Mouse (Mus musculus): ENCODE measurements around the gene Kcnk6. TPM values are rescaled to one million over a fixed set of nuclear protein-coding genes. Genes with fewer than 3 reads are reported as not detected.
"Not testable (repeated sequence)": the region's sequence is repeated elsewhere in the genome, so short reads cannot be mapped to it uniquely, and the experiment has no call there.

Gene Kcnk6
- polyA plus RNA-seq, 1 experiment from 2014 or later = 0.43 TPM

DNA sequence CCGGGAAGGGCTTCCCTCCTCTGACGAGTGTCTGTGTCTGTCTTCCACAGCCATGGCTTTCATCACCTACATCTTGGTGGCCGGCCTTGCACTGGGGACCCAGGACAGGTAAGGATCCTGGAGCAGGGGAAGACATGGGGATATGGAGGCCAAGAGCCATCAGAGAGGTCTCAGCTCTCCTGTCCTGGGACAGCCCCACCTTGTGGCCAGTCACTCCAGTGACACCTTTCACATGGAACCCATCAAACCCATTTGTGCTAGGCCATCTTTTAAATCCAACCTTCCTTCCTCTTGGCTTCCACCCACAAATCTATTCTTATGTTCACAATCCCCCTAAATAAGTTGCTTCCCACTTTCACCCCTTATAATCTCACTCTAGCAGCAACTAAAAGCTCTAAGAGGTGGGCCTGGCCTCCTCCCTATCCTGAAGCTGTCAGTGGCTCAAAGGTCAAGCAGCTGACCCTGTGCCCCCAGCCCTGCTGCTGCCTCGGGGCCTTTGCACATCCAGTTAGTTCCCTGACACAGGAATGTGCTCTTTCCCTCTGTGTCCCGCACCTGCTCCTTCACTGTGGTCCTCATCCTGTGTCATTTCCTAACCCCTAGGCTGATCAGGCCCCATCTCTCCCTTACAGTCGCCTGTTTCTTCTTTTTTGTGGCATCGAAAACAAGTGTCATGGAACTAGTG, 12.6 kb upstream of the Kcnk6 start:
- no peak for ATAC-seq (ENCODE audit: low FRiP score)
- Histone ChIP-seq H3K4me2 (no peak overlapping the region), H3K4me3 (no peak overlapping the region), H3K9me3 (no peaks in the 10 kb centered on the region), H3K4me1 (replicated peaks) (peaks cover 11% of the 10 kb centered on the region), H3K9ac (no peak overlapping the region), H3K36me3 (peaks cover 31% of the 10 kb centered on the region), H3K27me3 (peaks cover 32% of the 10 kb centered on the region), H3K27ac (no peak overlapping the region)
- 85% methylated on average over 6 of the region's 7 CpGs for WGBS

DNA sequence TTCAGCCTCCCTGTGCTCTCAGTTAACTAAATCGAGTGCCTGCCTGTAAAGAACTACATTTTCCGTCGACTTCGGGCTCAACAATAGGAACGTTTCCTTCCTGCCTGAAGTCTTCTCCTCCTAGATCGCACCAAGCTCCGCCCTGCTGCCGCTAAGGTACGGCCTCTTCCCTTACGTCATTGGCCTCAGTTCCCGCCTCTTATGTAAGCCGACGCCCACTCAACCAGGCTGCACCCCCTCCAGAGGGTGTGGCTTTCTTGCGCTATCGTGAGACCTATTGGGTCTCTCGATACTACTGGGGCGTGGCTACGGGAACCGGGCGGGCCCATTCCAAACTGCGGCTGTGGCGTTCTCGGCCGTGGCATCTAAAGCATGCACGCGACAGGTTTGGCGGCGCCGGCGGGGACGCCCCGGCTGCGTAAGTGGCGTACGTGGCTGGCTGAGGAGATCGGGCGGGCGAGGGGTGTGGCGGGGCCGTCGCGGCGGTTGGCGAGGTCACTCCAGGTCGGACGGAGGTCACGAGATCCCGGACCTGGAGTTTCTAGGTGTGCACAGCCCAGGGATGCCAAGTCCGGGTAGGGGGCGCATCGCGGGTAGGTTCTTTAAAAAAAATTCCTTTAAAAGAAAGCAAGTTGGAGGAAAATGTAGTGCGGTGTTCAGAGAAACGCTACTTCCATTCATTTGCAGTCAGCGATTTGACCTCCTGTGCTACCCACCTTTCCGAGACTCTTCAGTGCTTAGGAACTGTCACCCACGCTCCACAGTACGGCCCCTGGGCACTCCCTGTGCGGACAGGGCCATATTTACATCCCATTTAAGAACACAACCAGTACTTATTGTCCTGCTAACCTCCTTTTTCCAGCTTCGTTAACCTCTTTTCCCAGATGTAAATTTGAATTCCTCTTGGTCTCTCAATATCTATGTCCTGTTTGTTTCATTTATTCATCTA, 6.0 kb upstream of the Kcnk6 start, which contains the start of gene Yif1b:
TSS of gene Yif1b (plus strand) at position 311 of the 949 bp plus-strand sequence.
- peaks cover 13% of the 10 kb centered on the region for H3K4me1 ChIP-seq (replicated peaks)
- WGBS = under 1% methylated on average over 60 of the region's 60 CpGs
- H3K9ac ChIP-seq = peak within 1 kb of the TSS; percentile 78
- H3K4me2 ChIP-seq = peak within 1 kb of the TSS; percentile 64
- no peaks in the 10 kb centered on the region for H3K9me3 ChIP-seq
- peak within 1 kb of the TSS; percentile 65 for H3K4me3 ChIP-seq
- peak; percentile 98 for ATAC-seq (ENCODE audit: low FRiP score)
- H3K27ac ChIP-seq = peak within 1 kb of the TSS; percentile 88
- peaks cover 14% of the 10 kb centered on the region for H3K27me3 ChIP-seq
- no peaks in the 10 kb centered on the region for H3K36me3 ChIP-seq

DNA sequence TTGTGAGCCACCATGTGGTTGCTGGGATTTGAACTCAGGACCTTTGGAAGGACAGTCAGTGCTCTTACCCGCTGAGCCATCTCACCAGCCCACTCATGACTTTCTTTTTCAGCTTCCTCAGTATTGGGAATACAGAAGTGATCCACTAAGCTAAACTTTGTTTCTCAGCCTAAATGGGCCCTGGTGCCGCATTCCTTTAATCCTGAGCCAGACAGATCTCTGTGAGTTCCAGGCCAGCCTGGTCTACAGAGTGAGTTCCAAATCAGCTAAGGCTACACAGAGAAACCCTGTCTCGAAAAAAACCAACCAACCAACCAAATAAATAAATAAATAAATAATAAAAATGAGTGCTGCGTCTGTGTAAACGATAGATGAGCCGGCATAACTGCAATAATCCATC, 5.3 kb upstream of the Kcnk6 start:
- Histone ChIP-seq H3K27ac (peak overlapping the region; percentile 88), H3K9ac (peak overlapping the region; percentile 78), H3K4me1 (replicated peaks) (peaks cover 13% of the 10 kb centered on the region), H3K4me3 (peak overlapping the region; percentile 65), H3K27me3 (peaks cover 21% of the 10 kb centered on the region), H3K4me2 (peak overlapping the region; percentile 64)
- WGBS = 32% methylated on average over 6 of the region's 6 CpGs
- H3K36me3 ChIP-seq, H3K9me3 ChIP-seq: not testable (repeated sequence)
- peak; percentile 30 for ATAC-seq (ENCODE audit: low FRiP score)

DNA sequence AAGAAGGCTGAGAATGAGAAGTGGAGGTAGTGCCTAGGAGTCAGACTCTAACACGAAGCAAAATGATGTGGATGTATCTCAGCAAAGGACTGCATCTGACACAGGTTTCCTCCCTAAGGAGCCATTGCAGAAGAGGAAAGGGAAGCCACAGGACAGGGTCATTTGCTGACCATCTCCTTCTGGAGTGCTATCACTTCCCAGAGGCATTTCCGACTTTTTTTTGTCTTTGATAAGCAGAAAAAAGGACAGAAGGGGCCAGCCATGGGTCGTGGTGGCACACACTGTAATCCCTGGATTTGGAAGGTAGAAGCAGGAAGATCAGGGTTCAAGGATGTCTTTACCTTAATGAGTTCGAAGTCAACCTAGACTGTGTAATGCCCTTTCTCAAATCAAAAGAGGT, 4.3 kb upstream of the Kcnk6 start:
- H3K27ac ChIP-seq = no peak overlapping the region
- WGBS = 84% methylated on average over 4 of the region's 4 CpGs
- no peaks in the 10 kb centered on the region for H3K9me3 ChIP-seq
- H3K4me3 ChIP-seq = no peak overlapping the region
- H3K4me1 ChIP-seq (replicated peaks) = peaks cover 23% of the 10 kb centered on the region
- H3K4me2 ChIP-seq = no peak overlapping the region
- H3K9ac ChIP-seq = no peak overlapping the region
- H3K36me3 ChIP-seq = no peaks in the 10 kb centered on the region
- peaks cover 31% of the 10 kb centered on the region for H3K27me3 ChIP-seq
- ATAC-seq (ENCODE audit: low FRiP score) = no peak

DNA sequence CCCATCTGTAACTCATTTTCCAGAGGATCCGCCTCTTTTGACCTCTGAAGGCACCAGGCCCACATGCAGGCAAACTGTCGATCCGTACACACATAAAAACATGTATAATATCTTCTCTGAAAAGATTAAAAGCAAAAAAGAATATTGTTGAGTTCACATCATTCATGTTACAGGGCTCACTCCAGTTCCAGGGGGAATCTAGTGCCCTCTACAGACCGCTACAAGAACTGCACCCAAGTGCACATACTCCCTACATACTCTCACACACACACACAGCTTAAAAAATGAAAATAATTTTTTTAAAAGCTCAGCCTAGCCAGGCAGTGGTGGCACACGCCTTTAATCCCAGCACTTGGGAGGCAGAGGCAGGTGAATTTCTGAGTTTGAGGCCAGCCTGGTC, 2.3 kb upstream of the Kcnk6 start:
- WGBS = 82% methylated on average over 5 of the region's 5 CpGs
- H3K4me1 ChIP-seq (replicated peaks) = peaks cover 22% of the 10 kb centered on the region
- peaks cover 50% of the 10 kb centered on the region for H3K27me3 ChIP-seq
- no peak overlapping the region for H3K27ac ChIP-seq
- H3K9me3 ChIP-seq = no peaks in the 10 kb centered on the region
- ATAC-seq (ENCODE audit: low FRiP score) = no peak
- no peak overlapping the region for H3K4me3 ChIP-seq
- H3K9ac ChIP-seq = no peak overlapping the region
- no peak overlapping the region for H3K4me2 ChIP-seq
- H3K36me3 ChIP-seq = no peaks in the 10 kb centered on the region

DNA sequence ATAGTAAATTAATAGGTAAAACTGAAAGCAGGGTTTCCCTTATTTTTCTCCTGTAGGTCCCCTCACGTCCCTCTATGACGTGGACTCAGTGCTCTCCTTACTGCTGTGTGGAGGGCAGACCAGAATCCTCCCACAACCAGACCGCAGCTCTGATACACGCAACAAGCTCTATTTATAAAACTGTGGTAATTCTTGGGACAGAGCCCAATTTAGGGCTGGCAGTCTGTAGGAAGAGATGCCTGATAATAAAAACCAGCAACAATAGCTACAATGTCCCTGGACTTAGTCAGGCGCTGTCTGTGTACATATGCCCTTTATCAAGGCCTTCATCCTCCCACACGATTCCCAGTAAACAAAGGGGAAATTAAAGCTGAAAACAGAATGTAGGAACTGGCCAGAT, 1.4 kb upstream of the Kcnk6 start:
- ATAC-seq (ENCODE audit: low FRiP score) = no peak
- H3K9me3 ChIP-seq = no peaks in the 10 kb centered on the region
- H3K27me3 ChIP-seq = peaks cover 59% of the 10 kb centered on the region
- WGBS = 84% methylated on average over 6 of the region's 6 CpGs
- no peak overlapping the region for H3K9ac ChIP-seq
- peaks cover 13% of the 10 kb centered on the region for H3K4me1 ChIP-seq (replicated peaks)
- no peaks in the 10 kb centered on the region for H3K36me3 ChIP-seq
- H3K27ac ChIP-seq = no peak overlapping the region
- H3K4me3 ChIP-seq = no peak overlapping the region
- no peak overlapping the region for H3K4me2 ChIP-seq

DNA sequence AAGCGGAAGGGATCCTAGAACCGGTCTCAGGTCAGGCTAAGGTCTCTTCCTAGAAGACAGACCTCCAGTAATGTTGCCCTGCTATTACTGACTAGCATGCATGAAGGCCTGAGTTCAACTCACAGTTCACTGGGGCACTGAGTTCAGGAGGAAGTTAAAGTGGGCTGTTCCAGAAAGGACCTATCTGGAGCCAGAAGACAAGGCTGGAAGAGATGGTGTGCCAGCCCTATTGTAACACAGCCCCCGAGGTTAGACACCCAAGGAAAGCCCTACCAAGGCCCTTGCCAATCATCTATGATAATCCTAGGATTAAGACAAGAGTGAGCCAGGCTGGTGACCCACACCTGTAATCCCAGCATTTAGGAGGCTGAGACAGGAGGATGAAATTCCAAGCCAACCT, 798 bp downstream of the Kcnk6 start:
- H3K4me2 ChIP-seq = peak overlapping the region; percentile 89; the same call in 1 of the 2 replicates
- WGBS = 50% methylated on average over 3 of the region's 3 CpGs

DNA sequence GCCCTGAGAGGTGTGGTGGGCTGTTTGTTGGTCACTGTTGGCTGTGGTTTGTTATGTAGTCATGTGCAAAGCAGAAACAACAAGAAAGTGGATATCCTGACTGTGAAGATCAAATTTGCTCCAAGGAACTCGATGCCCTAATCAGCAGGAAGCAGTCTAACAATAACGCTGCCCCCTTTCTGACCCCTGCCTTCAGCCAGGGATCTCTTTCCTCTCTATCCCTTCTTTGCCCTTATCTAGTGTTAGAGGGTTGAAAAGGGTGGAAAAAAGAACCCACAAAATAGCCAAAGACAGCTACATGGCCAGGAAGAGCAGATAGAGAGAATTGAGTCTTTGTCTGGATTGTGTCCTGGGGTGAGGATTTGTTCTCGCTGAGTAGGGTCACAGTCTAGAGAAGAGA, 1.8 kb downstream of the Kcnk6 start:
- H3K36me3 ChIP-seq = no peaks in the 10 kb centered on the region
- no peak overlapping the region for H3K4me2 ChIP-seq
- ATAC-seq (ENCODE audit: low FRiP score) = no peak
- 29% methylated on average over 3 of the region's 3 CpGs for WGBS
- no peaks in the 10 kb centered on the region for H3K9me3 ChIP-seq
- peaks cover 60% of the 10 kb centered on the region for H3K27me3 ChIP-seq
- no peak overlapping the region for H3K9ac ChIP-seq
- no peak overlapping the region for H3K4me3 ChIP-seq
- H3K4me1 ChIP-seq (replicated peaks) = peaks cover 11% of the 10 kb centered on the region
- no peak overlapping the region for H3K27ac ChIP-seq

More for the DNA sequence above, 798 bp downstream of the Kcnk6 start:
- Histone ChIP-seq H3K9me3 (no peaks in the 10 kb centered on the region), H3K9ac (no peak overlapping the region), H3K27me3 (peaks cover 60% of the 10 kb centered on the region), H3K4me3 (peak overlapping the region; percentile 48; the same call in 1 of the 2 replicates), H3K27ac (no peak overlapping the region), H3K36me3 (no peaks in the 10 kb centered on the region), H3K4me1 (replicated peaks) (peaks cover 10% of the 10 kb centered on the region)
- no peak for ATAC-seq (ENCODE audit: low FRiP score)

DNA sequence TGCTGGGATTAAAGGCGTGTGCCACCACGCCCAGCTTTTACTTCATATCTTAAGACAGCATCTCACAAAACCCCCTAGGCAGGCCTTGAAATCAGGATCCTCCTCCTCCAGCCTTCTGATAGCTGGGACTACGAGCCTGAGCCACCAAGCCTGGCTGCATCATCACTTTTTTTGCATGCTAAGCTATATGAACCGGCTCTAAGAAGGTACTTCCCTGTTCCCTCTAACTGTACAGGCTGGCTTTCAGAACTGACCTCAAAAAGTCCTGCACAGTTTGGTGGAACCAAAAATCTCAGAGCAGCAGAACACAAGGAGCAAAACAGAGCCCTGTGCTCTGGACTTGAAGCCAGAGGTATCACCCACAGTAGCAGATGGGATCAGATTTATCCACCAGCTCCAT, 4.1 kb downstream of the Kcnk6 start:
- Histone ChIP-seq H3K4me3 (no peak overlapping the region), H3K4me1 (replicated peaks) (peaks cover 19% of the 10 kb centered on the region), H3K27me3 (peaks cover 46% of the 10 kb centered on the region), H3K4me2 (no peak overlapping the region), H3K9ac (no peak overlapping the region), H3K36me3 (no peaks in the 10 kb centered on the region), H3K27ac (no peak overlapping the region), H3K9me3 (no peaks in the 10 kb centered on the region)
- 75% methylated on average over 4 of the region's 4 CpGs for WGBS
- ATAC-seq (ENCODE audit: low FRiP score) = no peak

DNA sequence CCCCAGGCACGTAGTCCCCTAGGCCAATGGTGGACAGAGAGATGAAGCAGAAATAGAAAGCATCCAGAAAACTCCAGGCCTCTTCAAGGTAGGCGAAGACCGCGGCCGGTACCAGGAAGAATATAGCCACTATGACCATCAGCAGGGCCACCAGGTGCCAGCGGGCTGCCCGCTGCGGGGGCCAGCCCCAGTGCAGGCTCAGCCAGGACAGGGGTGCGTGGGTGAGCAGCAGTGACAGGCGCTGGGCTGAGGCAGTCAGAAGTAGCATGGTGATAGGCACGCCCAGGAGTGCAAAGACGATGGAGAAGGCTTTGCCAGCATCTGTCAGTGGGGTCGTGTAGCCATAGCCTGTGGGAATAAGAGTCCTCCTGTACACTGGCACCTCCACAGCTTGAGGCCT, 6.8 kb downstream of the Kcnk6 start:
- Histone ChIP-seq H3K36me3 (no peaks in the 10 kb centered on the region), H3K4me1 (replicated peaks) (peaks cover 9% of the 10 kb centered on the region), H3K4me3 (no peak overlapping the region), H3K27me3 (peaks cover 19% of the 10 kb centered on the region), H3K9me3 (no peaks in the 10 kb centered on the region), H3K4me2 (peak overlapping the region; percentile 35), H3K9ac (peak overlapping the region; percentile 46; the same call in 1 of the 2 replicates), H3K27ac (no peak overlapping the region; the same call in 1 of the 2 replicates)
- WGBS = 74% methylated on average over 13 of the region's 13 CpGs
- no peak; the same call in 1 of the 2 replicates for ATAC-seq (ENCODE audit: low FRiP score)

DNA sequence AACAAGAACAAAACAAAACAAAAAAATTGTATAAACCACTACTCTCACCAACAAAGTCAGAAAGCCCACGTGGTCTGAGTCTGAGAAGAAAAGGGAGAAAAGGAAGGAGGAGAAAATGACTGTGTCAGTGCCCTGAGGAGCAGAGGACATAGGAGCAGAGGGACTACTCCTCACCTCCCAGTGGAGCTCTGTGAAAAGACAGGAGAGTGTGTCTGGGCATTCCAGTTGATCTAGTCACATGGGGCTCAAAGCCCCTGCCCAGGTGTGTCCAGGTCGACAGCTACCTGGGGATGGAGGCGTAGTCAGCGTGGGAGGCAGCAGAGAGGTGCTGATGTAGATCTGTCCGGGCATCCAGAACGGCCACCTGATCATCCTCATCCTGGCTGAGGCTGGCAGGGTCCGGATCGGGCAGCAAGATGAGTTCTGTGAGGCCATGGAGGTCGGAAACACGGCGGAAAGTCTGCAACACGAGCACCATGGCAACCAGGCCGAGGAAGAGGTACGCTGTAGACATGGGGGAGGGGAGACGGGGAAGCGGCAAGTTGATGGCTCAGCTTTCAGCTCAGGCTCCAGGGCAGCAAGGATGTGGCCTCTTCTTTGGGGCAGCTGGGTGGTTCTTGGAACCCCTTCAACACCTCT, 7.4 kb downstream of the Kcnk6 start:
- H3K4me3 ChIP-seq = no peak overlapping the region

DNA sequence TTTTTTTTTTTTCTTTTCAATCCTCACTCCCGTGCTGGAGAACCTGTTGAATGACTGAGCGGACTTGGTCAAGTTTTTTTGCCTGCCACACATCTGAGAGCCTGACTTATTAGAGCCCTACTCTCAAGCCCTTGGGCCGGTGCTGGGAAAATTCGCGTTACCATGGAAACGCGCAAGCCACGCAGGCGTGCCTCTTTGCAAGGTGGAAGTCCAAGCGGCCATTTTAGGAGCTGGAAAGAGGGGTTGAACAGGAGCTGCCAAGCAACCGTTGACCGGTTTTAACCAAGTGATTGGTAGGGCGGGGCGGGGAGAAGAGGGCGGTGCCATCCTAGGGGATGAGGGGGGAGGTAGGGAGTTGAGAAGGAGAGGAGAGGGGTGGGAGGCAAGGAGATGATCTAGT, 17.5 kb downstream of the Kcnk6 start:
- peaks cover 22% of the 10 kb centered on the region for H3K27me3 ChIP-seq
- no peak overlapping the region for H3K4me3 ChIP-seq
- no peaks in the 10 kb centered on the region for H3K9me3 ChIP-seq
- H3K4me1 ChIP-seq (replicated peaks) = peaks cover 20% of the 10 kb centered on the region; the same call in 1 of the 2 replicates
- H3K4me2 ChIP-seq = no peak overlapping the region
- no peaks in the 10 kb centered on the region for H3K36me3 ChIP-seq
- 41% methylated on average over 15 of the region's 15 CpGs for WGBS
- H3K9ac ChIP-seq = no peak overlapping the region
- no peak overlapping the region for H3K27ac ChIP-seq
- ATAC-seq (ENCODE audit: low FRiP score) = no peak

More for the DNA sequence above, 7.4 kb downstream of the Kcnk6 start:
- peak overlapping the region; percentile 46; the same call in 1 of the 2 replicates for H3K9ac ChIP-seq
- H3K4me1 ChIP-seq (replicated peaks) = peaks cover 9% of the 10 kb centered on the region
- no peak for ATAC-seq (ENCODE audit: low FRiP score)
- no peaks in the 10 kb centered on the region for H3K9me3 ChIP-seq
- H3K27me3 ChIP-seq = peaks cover 13% of the 10 kb centered on the region
- 10% methylated on average over 16 of the region's 16 CpGs for WGBS
- no peaks in the 10 kb centered on the region for H3K36me3 ChIP-seq
- peak overlapping the region; percentile 35 for H3K4me2 ChIP-seq
- H3K27ac ChIP-seq = no peak overlapping the region
